ENCODE assay signal across 24 mouse cellular contexts in genomic region chr2:128393921-128394320, GRCm38 (mm10).
A peak's percentile ranks its signal among the peaks of the same experiment; 100 is the strongest.
DNase-seq lines count a peak whose midpoint lies in the region; ATAC-seq and TF ChIP-seq lines count a peak whose summit lies in the region.
"Had no signal": no experiment of that assay in that cellular context is flagged by ENCODE, and none has a peak within 500 bp of the region (broad histone marks: within the 10 kb centered on the region; RNA-seq: fewer than 3 reads in every experiment).

No protein-coding gene starts in this region.

- TF ChIP-seq EP300 in liver, postnatal 0 days (IDR thresholded peaks at IDR 0.05; ENCODE audit: low read depth), result no peak

- H3K79me2 ChIP-seq in macrophage (ENCODE audit: inconsistent target), result peaks cover 73% of the 10 kb centered on the region

- no peak overlapping the region for H3K4me2 ChIP-seq in heart, embryonic 15.5 days
- no peak overlapping the region for H3K4me2 ChIP-seq in heart, embryonic 11.5 days
- H3K4me2 ChIP-seq in liver, postnatal 0 days (ENCODE audit: low read depth, low read length), result peak overlapping the region; percentile 31; the same call in 1 of the 2 replicates
- H3K4me2 ChIP-seq in liver, embryonic 11.5 days, result no peak overlapping the region
- H3K4me2 ChIP-seq: embryonic facial prominence, embryonic 12.5 days; hindbrain, embryonic 15.5 days; kidney, embryonic 15.5 days; limb, embryonic 13.5 days; lung, embryonic 14.5 days; midbrain, embryonic 13.5 days had no signal

- intact Hi-C loops in gastrocnemius, adult 2 months (cut with DNase I), result loop anchor here (5.0 kb wide), 2 partner anchors 52 to 112 kb away; no protein-coding TSS in a partner anchor
- intact Hi-C loops in gastrocnemius, postnatal 14 days (cut with DNase I; ENCODE audit: low total_unique reads), result loop anchor here (10.0 kb wide), 1 partner anchor 149 kb away; no protein-coding TSS in a partner anchor

- H3K36me3 ChIP-seq in heart, embryonic 15.5 days, result no peaks in the 10 kb centered on the region
- H3K36me3 ChIP-seq in heart, embryonic 11.5 days (ENCODE audit: control insufficient read depth, insufficient read depth, low read length), result no peaks in the 10 kb centered on the region
- H3K36me3 ChIP-seq in liver, postnatal 0 days (replicated peaks; ENCODE audit: insufficient read depth, low read length), result no peaks in the 10 kb centered on the region
- no peaks in the 10 kb centered on the region for H3K36me3 ChIP-seq in liver, embryonic 11.5 days (ENCODE audit: control insufficient read depth, insufficient read depth, low read length)
- no peaks in the 10 kb centered on the region for H3K36me3 ChIP-seq in macrophage (ENCODE audit: inconsistent target)
- H3K36me3 ChIP-seq: embryonic facial prominence, embryonic 12.5 days; G1E; hindbrain, embryonic 15.5 days; kidney, embryonic 15.5 days; limb, embryonic 13.5 days; midbrain, embryonic 13.5 days had no signal

- WGBS in heart, embryonic 15.5 days, result 70% methylated on average over 5 of the region's 5 CpGs
- 69% methylated on average over 5 of the region's 5 CpGs for WGBS in heart, embryonic 11.5 days (ENCODE audit: insufficient replicate concordance)
- 57% methylated on average over 5 of the region's 5 CpGs for WGBS in liver, postnatal 0 days (ENCODE audit: insufficient replicate concordance)
- WGBS in liver, embryonic 11.5 days, result 54% methylated on average over 5 of the region's 5 CpGs
- WGBS in macrophage (ENCODE audit: missing documents), result 64% methylated on average over 5 of the region's 5 CpGs

- H3K4me1 ChIP-seq in heart, embryonic 15.5 days (replicated peaks), result peaks cover 46% of the 10 kb centered on the region
- H3K4me1 ChIP-seq in heart, embryonic 11.5 days (ENCODE audit: control insufficient read depth, insufficient read depth, low read length), result peaks cover 34% of the 10 kb centered on the region
- H3K4me1 ChIP-seq in liver, postnatal 0 days (ENCODE audit: insufficient read depth), result peaks cover 14% of the 10 kb centered on the region
- H3K4me1 ChIP-seq in liver, embryonic 11.5 days (replicated peaks; ENCODE audit: control insufficient read depth, insufficient read depth, low read length), result 0 out of 2 replicates have a peak, but pooled peaks cover 4% of the 10 kb centered on the region

- no peak overlapping the region for H3K27ac ChIP-seq in gastrocnemius, adult 2 months
- 0 out of 2 replicates have a peak overlapping the region, but pooled peaks have one; percentile 24 for H3K27ac ChIP-seq in heart, embryonic 15.5 days
- no peak overlapping the region for H3K27ac ChIP-seq in heart, embryonic 11.5 days (ENCODE audit: low read depth, low read length)
- H3K27ac ChIP-seq in liver, postnatal 0 days (ENCODE audit: low read depth), result no peak overlapping the region
- no peak overlapping the region for H3K27ac ChIP-seq in liver, embryonic 11.5 days (ENCODE audit: low read depth, low read length)
- H3K27ac ChIP-seq in macrophage, result peak overlapping the region; percentile 92
- H3K27ac ChIP-seq: embryonic facial prominence, embryonic 12.5 days; hindbrain, embryonic 15.5 days; kidney, embryonic 15.5 days; layer of hippocampus, adult 2 months; limb, embryonic 13.5 days; liver, embryonic 14.5 days; midbrain, embryonic 13.5 days had no signal

- DNase-seq in gastrocnemius, adult 2 months, result no peak
- DNase-seq in gastrocnemius, postnatal 14 days, result no peak
- no peak for DNase-seq in liver, postnatal 0 days
- no peak for DNase-seq in liver, embryonic 11.5 days (ENCODE audit: low spot score)
- DNase-seq in layer of hippocampus, adult 18-20 months (ENCODE audit: low spot score in 2 of 2), result no peak
- DNase-seq: adrenal gland, postnatal 14 days; cerebellum, adult 11-12 months; cerebellum, adult 9-11 months; kidney, adult 18-20 months; kidney, postnatal 25 days had no signal

- ATAC-seq in heart, embryonic 15.5 days (replicated peaks; ENCODE audit: insufficient number of reproducible peaks, insufficient read depth, low FRiP score, low read depth), result no peak
- no peak for ATAC-seq in heart, embryonic 11.5 days (replicated peaks; ENCODE audit: insufficient number of reproducible peaks, low FRiP score, low TSS enrichment)
- no peak for ATAC-seq in liver, postnatal 0 days
- ATAC-seq in liver, embryonic 11.5 days (replicated peaks; ENCODE audit: low FRiP score), result no peak
- ATAC-seq: forebrain, embryonic 16.5 days; midbrain, embryonic 13.5 days; Patski had no signal

- peak overlapping the region; percentile 46; the same call in 1 of the 2 replicates for H3K4me3 ChIP-seq in gastrocnemius, adult 2 months
- H3K4me3 ChIP-seq in heart, embryonic 15.5 days, result no peak overlapping the region
- H3K4me3 ChIP-seq in heart, embryonic 11.5 days (ENCODE audit: low read depth, low read length), result no peak overlapping the region
- no peak overlapping the region for H3K4me3 ChIP-seq in liver, postnatal 0 days (ENCODE audit: low read depth, low read length)
- no peak overlapping the region for H3K4me3 ChIP-seq in liver, embryonic 11.5 days (ENCODE audit: low read depth, low read length)
- no peak overlapping the region for H3K4me3 ChIP-seq in macrophage (ENCODE audit: inconsistent target)
- H3K4me3 ChIP-seq: embryonic facial prominence, embryonic 12.5 days; hindbrain, embryonic 15.5 days; kidney, embryonic 15.5 days; layer of hippocampus, adult 2 months; limb, embryonic 13.5 days; midbrain, embryonic 13.5 days had no signal

- TF ChIP-seq CTCF in gastrocnemius, adult 2 months (IDR thresholded peaks at IDR 0.05), result no peak
- TF ChIP-seq CTCF in liver, postnatal 0 days (IDR thresholded peaks at IDR 0.05; ENCODE audit: low read depth), result no peak

- H3K9ac ChIP-seq in heart, embryonic 15.5 days, result no peak overlapping the region
- H3K9ac ChIP-seq in heart, embryonic 11.5 days (ENCODE audit: low read depth, low read length), result no peak overlapping the region
- no peak overlapping the region for H3K9ac ChIP-seq in liver, postnatal 0 days (replicated peaks)
- no peak overlapping the region for H3K9ac ChIP-seq in liver, embryonic 11.5 days (ENCODE audit: low read depth, low read length)
- H3K9ac ChIP-seq: embryonic facial prominence, embryonic 12.5 days; hindbrain, embryonic 15.5 days; kidney, embryonic 15.5 days; limb, embryonic 13.5 days; liver, embryonic 14.5 days; lung, embryonic 14.5 days; midbrain, embryonic 13.5 days had no signal

- H3K27me3 ChIP-seq in heart, embryonic 15.5 days, result no peaks in the 10 kb centered on the region
- no peaks in the 10 kb centered on the region for H3K27me3 ChIP-seq in heart, embryonic 11.5 days (ENCODE audit: control insufficient read depth, insufficient read depth, low read length)
- no peaks in the 10 kb centered on the region for H3K27me3 ChIP-seq in liver, postnatal 0 days (ENCODE audit: insufficient read depth, low read length)
- peaks cover 2% of the 10 kb centered on the region for H3K27me3 ChIP-seq in liver, embryonic 11.5 days (replicated peaks; ENCODE audit: control insufficient read depth, insufficient read depth, low read length)
- H3K27me3 ChIP-seq: embryonic facial prominence, embryonic 12.5 days; Patski had no signal

- H3K9me3 ChIP-seq in heart, embryonic 15.5 days (replicated peaks), result no peaks in the 10 kb centered on the region
- H3K9me3 ChIP-seq in heart, embryonic 11.5 days (replicated peaks; ENCODE audit: control insufficient read depth, low read length), result no peaks in the 10 kb centered on the region
- no peaks in the 10 kb centered on the region for H3K9me3 ChIP-seq in liver, postnatal 0 days (ENCODE audit: low read length)
- no peaks in the 10 kb centered on the region for H3K9me3 ChIP-seq in liver, embryonic 11.5 days (ENCODE audit: control insufficient read depth, low read length)
- H3K9me3 ChIP-seq: embryonic facial prominence, embryonic 12.5 days; G1E; hindbrain, embryonic 15.5 days; kidney, embryonic 15.5 days; limb, embryonic 13.5 days; midbrain, embryonic 13.5 days had no signal

Comparison
In these comparisons a context has a peak if more than half of its experiments do, and no peak if none do; other contexts are left out.
1. H3K27ac ChIP-seq: peak in heart, embryonic 15.5 days (single experiment) and macrophage (single experiment); none in gastrocnemius, adult 2 months (single experiment), heart, embryonic 11.5 days (single experiment), liver, postnatal 0 days (single experiment) and liver, embryonic 11.5 days (single experiment).